In genomic region chr1:153542726-153543320, GRCm38 (mm10) we compare ENCODE assay signal across 9 mouse cellular contexts. TPM values are rescaled to one million over a fixed set of nuclear protein-coding genes. Genes with fewer than 3 reads are reported as not detected.
DNase-seq lines count a peak whose midpoint lies in the region; ATAC-seq and TF ChIP-seq lines count a peak whose summit lies in the region.
"Had no signal": no experiment of that assay in that cellular context is flagged by ENCODE, and none has a peak within 500 bp of the region (broad histone marks: within the 10 kb centered on the region; RNA-seq: fewer than 3 reads in every experiment).

No protein-coding gene starts in this region.

- no peaks in the 10 kb centered on the region for H3K79me2 ChIP-seq in heart, adult 2 months (replicated peaks; ENCODE audit: control insufficient read depth, insufficient read depth, low read length)

- no peaks in the 10 kb centered on the region for H3K36me3 ChIP-seq in heart, adult 2 months (ENCODE audit: control insufficient read depth, insufficient read depth, low read length)
- no peaks in the 10 kb centered on the region for H3K36me3 ChIP-seq in kidney, embryonic 14.5 days (ENCODE audit: control insufficient read depth, insufficient read depth, low read length)

- no peaks in the 10 kb centered on the region for H3K9me3 ChIP-seq in kidney, embryonic 14.5 days (ENCODE audit: control insufficient read depth, low read length)

- no peaks in the 10 kb centered on the region for H3K4me1 ChIP-seq in heart, adult 2 months (ENCODE audit: control insufficient read depth, insufficient read depth, low read length)
- peaks cover 9% of the 10 kb centered on the region; the same call in 1 of the 2 replicates for H3K4me1 ChIP-seq in kidney, embryonic 14.5 days (ENCODE audit: control insufficient read depth, insufficient read depth, low read length)

- DNase-seq in adrenal gland, postnatal 10 days = peak; percentile 41
- DNase-seq in heart, adult 2 months = peak in 1 of 2 experiments; percentile 47
- peak; percentile 27 for DNase-seq in lung, postnatal 14 days
- no peak for DNase-seq in left cerebral cortex, postnatal 25 days (ENCODE audit: low spot score in 2 of 2)
- no peak for DNase-seq in thymus, postnatal 10 days (ENCODE audit: low spot score in 2 of 2)
- no peak for DNase-seq in layer of hippocampus, adult 8-10 months (ENCODE audit: low spot score in 2 of 2)

- intact Hi-C loops in heart, adult 2 months (cut with DNase I) = no loop called here
- intact Hi-C loops in left cerebral cortex, postnatal 25 days (cut with DNase I) = no loop called here

- no peak overlapping the region for H3K4me2 ChIP-seq in kidney, embryonic 14.5 days (replicated peaks; ENCODE audit: low read depth, low read length)
- H3K4me2 ChIP-seq: midbrain, embryonic 11.5 days had no signal

- TF ChIP-seq POLR2A in heart, adult 2 months (IDR thresholded peaks at IDR 0.05; ENCODE audit: insufficient read depth, low read depth, low read length) = no peak

- peak; percentile 68 for ATAC-seq in kidney, embryonic 14.5 days (ENCODE audit: low FRiP score, low TSS enrichment)

- TF ChIP-seq CTCF in heart, adult 2 months (IDR thresholded peaks at IDR 0.05) = no peak

- H3K9ac ChIP-seq in heart, adult 2 months (ENCODE audit: low read depth, low read length) = no peak overlapping the region
- no peak overlapping the region for H3K9ac ChIP-seq in kidney, embryonic 14.5 days (ENCODE audit: low read depth, low read length)

- H3K27ac ChIP-seq in heart, adult 2 months = 0 out of 2 replicates have a peak overlapping the region, but pooled peaks have one; percentile 15
- peak overlapping the region; percentile 10; the same call in 1 of the 2 replicates for H3K27ac ChIP-seq in kidney, embryonic 14.5 days (ENCODE audit: low read depth, low read length)

- H3K27me3 ChIP-seq in heart, adult 2 months (ENCODE audit: control insufficient read depth, insufficient read depth, low read length) = no peaks in the 10 kb centered on the region
- no peaks in the 10 kb centered on the region for H3K27me3 ChIP-seq in kidney, embryonic 14.5 days (ENCODE audit: control insufficient read depth, insufficient read depth, low read length)

- 21% methylated on average over 7 of the region's 7 CpGs for WGBS in heart, adult 2 months
- WGBS in kidney, embryonic 14.5 days = 26% methylated on average over 7 of the region's 7 CpGs

- TF ChIP-seq EP300 in heart, adult 2 months (IDR thresholded peaks at IDR 0.05; ENCODE audit: insufficient read depth, low read depth, low read length) = no peak

- no peak overlapping the region for H3K4me3 ChIP-seq in heart, adult 2 months
- no peak overlapping the region for H3K4me3 ChIP-seq in kidney, embryonic 14.5 days (ENCODE audit: low read length)
- H3K4me3 ChIP-seq: erythroblast, embryonic 14.5 days had no signal

RNA-seq across cellular contexts. Expression of gene Npl, which starts 7.0 kb away (rescaled TPM):
- total RNA-seq in adrenal gland, postnatal 10 days (2021) = 1 to 10 TPM; 4.0 to 4.2 TPM
- total RNA-seq in heart, adult 2 months (2021) = 1 to 10 TPM; 1.5 to 2.1 TPM
- 0.43 and 0.70 TPM in 2 replicates for polyA plus RNA-seq in heart, adult 2 months (2012; rRNA removed)
- polyA plus RNA-seq in kidney, embryonic 14.5 days (2014; fragmentation: Nextera tagmentation; extraction: Ambion mirVana) = 17.8 and 21.3 TPM in 2 replicates
- total RNA-seq in left cerebral cortex, postnatal 25 days (2021) = 1 to 10 TPM; 5.0 to 5.9 TPM
- total RNA-seq in layer of hippocampus, adult 8-10 months (2022) = 1 to 10 TPM; 3.3 to 6.6 (median 5.1) TPM

RNA-seq across cellular contexts. Expression of gene Dhx9, which starts 55.4 kb away (rescaled TPM):
- total RNA-seq in adrenal gland, postnatal 10 days (2021) = 100 to 1,000 TPM; 107 to 121 TPM
- 10 to 100 TPM; 44.0 to 45.4 TPM for total RNA-seq in heart, adult 2 months (2021)
- 10.1 and 22.2 TPM in 2 replicates for polyA plus RNA-seq in heart, adult 2 months (2012; rRNA removed)
- 46.2 and 52.2 TPM in 2 replicates for polyA plus RNA-seq in kidney, embryonic 14.5 days (2014; fragmentation: Nextera tagmentation; extraction: Ambion mirVana)
- 100 to 1,000 TPM; 100 to 102 TPM for total RNA-seq in left cerebral cortex, postnatal 25 days (2021)
- total RNA-seq in layer of hippocampus, adult 8-10 months (2022) = 100 to 1,000 TPM; 106 to 112 (median 109) TPM

Comparison
In these comparisons a context has a peak if more than half of its experiments do, and no peak if none do; other contexts are left out.
1. DNase-seq: peak in adrenal gland, postnatal 10 days (single experiment) and lung, postnatal 14 days (single experiment); none in left cerebral cortex, postnatal 25 days (0 of 2), thymus, postnatal 10 days (0 of 2) and layer of hippocampus, adult 8-10 months (0 of 2).